Mouse (Mus musculus) gonadal fat pad, adult 2 months (tissue): Measurements from ENCODE around the gene Gm20388. TPM values are rescaled to one million over a fixed set of nuclear protein-coding genes. Genes with fewer than 3 reads are reported as not detected.

ENCODE experiments used
- DNase-seq: peaks from one replicate; pipeline ENCODE4 v3.0.0-alpha.2; 2012; ENCODE audit warnings: low read depth
- polyA plus RNA-seq: library from polyadenylated mRNA; depleted of rRNA; stranded (reverse); fragments of >200 nt; gene quantifications from 2 replicates; pipeline ENCODE4 v1.2.3, GENCODE M21; 2012

Gene Gm20388
- polyA plus RNA-seq, 1 experiment: 119 TPM

GRCm38 (mm10) chr8:119915298-119915697, 4.7 kb downstream of the Gm20388 start:
- DNase-seq: no peak

GRCm38 (mm10) chr8:119916237-119916892, 5.7 kb downstream of the Gm20388 start:
- no peak for DNase-seq

GRCm38 (mm10) chr8:119917415-119917814, 6.8 kb downstream of the Gm20388 start:
- DNase-seq: no peak

- DNase-seq: no peak
These were observed 7.5 kb downstream of the Gm20388 start for GRCm38 (mm10) chr8:119918155-119918567.

- DNase-seq: no peak
These were observed 12.6 kb downstream of the Gm20388 start for GRCm38 (mm10) chr8:119923259-119923658.

- DNase-seq: no peak
These were observed 14.8 kb downstream of the Gm20388 start for GRCm38 (mm10) chr8:119925428-119925827.

GRCm38 (mm10) chr8:119926474-119926873, 15.8 kb downstream of the Gm20388 start:
- DNase-seq: no peak

GRCm38 (mm10) chr8:119927422-119928092, 16.9 kb downstream of the Gm20388 start:
- DNase-seq: no peak

GRCm38 (mm10) chr8:119931317-119931716, 20.7 kb downstream of the Gm20388 start:
- DNase-seq: no peak

GRCm38 (mm10) chr8:119933681-119934080, 23.0 kb downstream of the Gm20388 start:
- no peak for DNase-seq

GRCm38 (mm10) chr8:119935541-119935940, 24.9 kb downstream of the Gm20388 start:
- no peak for DNase-seq

- no peak for DNase-seq
These were observed 27.8 kb downstream of the Gm20388 start for GRCm38 (mm10) chr8:119938481-119938880.

GRCm38 (mm10) chr8:119939336-119939735, 28.7 kb downstream of the Gm20388 start:
- no peak for DNase-seq

GRCm38 (mm10) chr8:119941471-119941870, 30.8 kb downstream of the Gm20388 start:
- DNase-seq: no peak

GRCm38 (mm10) chr8:119943616-119944015, 33.0 kb downstream of the Gm20388 start:
- DNase-seq: no peak

GRCm38 (mm10) chr8:119944096-119944811, 33.6 kb downstream of the Gm20388 start:
- peak; percentile 31 for DNase-seq

- DNase-seq: no peak
These were observed 35.8 kb downstream of the Gm20388 start for GRCm38 (mm10) chr8:119946326-119946865.

- no peak for DNase-seq
These were observed 37.0 kb downstream of the Gm20388 start for GRCm38 (mm10) chr8:119947653-119948052.

- DNase-seq: no peak
These were observed 37.7 kb downstream of the Gm20388 start for GRCm38 (mm10) chr8:119948340-119948739.

GRCm38 (mm10) chr8:119952282-119952681, 41.6 kb downstream of the Gm20388 start:
- DNase-seq: no peak

- no peak for DNase-seq
These were observed 42.1 kb downstream of the Gm20388 start for GRCm38 (mm10) chr8:119952747-119953146.

GRCm38 (mm10) chr8:119955333-119955732, 44.7 kb downstream of the Gm20388 start:
- no peak for DNase-seq
